Mouse (Mus musculus) brown adipose tissue, adult 24 weeks (tissue): ENCODE data around the gene Txndc11. TPM values are rescaled to one million over a fixed set of nuclear protein-coding genes. Genes with fewer than 3 reads are reported as not detected.
A peak's percentile ranks its signal among the peaks of the same experiment; 100 is the strongest.

ENCODE experiments used
- H3K27ac ChIP-seq: fragments of 200-500 bp; replicated peaks from 2 replicates; pipeline ENCODE4 v1.5.1; 2012; ENCODE audit warnings: low read depth, mild to moderate bottlenecking, low read length
- H3K4me1 ChIP-seq: fragments of 200-500 bp; 2 replicates; pipeline ENCODE4 v1.6.1; 2012; ENCODE audit warnings: low read length, mixed read lengths; ENCODE audit not compliant: control insufficient read depth, insufficient read depth, insufficient read length
- H3K4me3 ChIP-seq: fragments of 200-500 bp; 2 replicates; pipeline ENCODE4 v1.5.1; 2012; ENCODE audit warnings: low read depth, mild to moderate bottlenecking, low read length, moderate library complexity; ENCODE audit not compliant: insufficient read depth
- polyA plus RNA-seq: library from polyadenylated mRNA; stranded (reverse); fragments of >200 nt; gene quantifications from 2 replicates; pipeline ENCODE4 v1.2.4, GENCODE M21; 2012; ENCODE audit not compliant: missing spikeins, insufficient read depth, insufficient read length

The Txndc11 gene
- polyA plus RNA-seq, 1 experiment = 12.6 TPM

DNA sequence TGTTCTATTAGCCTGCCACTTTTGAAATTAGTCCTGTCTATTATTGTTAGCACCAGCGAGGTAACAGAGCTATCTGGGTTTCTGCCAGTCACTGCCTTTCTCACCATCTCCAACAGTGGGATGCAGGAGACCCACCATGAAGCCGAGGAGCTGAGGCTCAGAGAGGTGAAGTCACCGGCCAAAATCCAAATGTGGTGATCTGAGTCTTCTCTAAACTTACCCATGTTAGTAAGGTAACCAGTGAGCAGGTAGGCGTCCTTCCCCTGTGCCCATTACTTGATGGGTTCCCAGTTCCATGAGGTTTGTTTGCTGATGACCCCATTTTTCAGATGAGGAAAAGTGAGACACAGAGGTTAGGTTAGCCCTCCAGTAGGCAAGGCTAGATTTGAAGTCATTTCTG is 70.1 kb downstream of the Txndc11 start:
- H3K4me1 ChIP-seq = peaks cover 27% of the 10 kb centered on the region
- no peak overlapping the region for H3K27ac ChIP-seq
- no peak overlapping the region for H3K4me3 ChIP-seq

DNA sequence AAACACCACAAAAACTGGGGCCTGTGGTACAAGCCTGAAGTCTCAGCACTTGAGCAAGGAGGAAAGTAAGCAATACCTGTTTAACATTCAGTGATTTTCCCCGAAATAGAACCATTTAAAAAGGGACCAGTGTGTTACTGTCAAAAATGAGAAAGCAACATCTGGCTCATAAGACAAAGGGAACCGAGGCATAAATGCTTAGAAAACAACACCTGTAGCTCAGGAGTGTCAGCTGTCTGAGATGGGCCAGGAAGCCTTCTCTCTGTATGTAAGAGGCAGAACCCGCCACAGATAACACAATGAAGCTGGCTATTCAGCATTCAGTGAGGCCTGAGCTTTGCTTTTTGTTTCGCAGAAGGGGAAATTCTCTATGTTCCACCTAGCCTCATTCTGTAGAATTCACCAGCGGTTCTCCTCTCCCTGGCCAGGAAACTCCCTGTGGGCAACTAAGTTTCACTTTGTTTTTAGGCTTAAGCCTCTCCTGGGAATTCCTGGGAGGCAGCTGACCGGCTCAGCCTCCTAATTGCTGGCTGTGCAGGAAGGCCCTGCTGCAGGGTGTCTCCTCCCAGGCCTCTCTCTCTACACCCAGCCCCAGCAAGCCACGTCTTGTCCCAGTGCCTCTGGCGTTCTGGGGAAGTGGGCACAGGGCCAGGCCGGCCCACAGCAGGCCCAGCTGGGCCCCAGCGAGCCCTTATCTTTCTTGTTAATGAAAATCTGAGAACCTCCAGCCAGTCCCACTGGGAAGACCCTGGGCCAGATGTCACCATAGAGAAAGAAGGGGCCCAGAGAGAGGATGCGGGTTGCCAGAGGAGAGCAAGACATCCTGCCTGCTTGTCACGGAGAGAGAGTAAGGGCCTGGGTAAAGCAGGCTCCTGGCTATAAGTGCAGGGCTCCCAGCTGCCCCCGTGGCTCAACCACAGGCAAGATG is 71.4 kb downstream of the Txndc11 start:
- Histone ChIP-seq H3K4me3 (peak overlapping the region; percentile 23), H3K27ac (peak overlapping the region; percentile 86), H3K4me1 (peaks cover 17% of the 10 kb centered on the region)

DNA sequence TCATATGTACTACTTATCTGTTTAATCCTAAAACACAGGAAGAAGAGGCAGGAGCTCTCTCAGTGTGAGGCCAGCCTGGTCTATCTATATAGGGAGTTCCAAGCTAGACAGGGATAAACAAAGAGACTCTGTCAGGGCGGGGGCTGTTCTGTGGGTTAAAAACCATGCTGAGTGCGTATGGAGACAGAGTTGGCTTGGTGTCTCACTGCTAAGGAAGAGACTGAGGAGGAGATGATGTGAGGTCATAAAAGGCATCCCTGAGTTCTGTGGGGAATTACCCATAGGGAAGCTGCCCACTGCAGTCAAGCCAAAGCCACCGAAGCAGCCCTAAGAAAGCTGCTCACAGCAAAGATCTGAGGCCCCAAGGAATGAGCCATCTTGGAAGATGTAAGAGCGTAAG is 73.8 kb downstream of the Txndc11 start, which contains the start of gene Snn:
TSS of gene Snn (plus strand) at position 301 of the 400 bp plus-strand sequence.
- no peak within 1 kb of the TSS for H3K4me3 ChIP-seq
- H3K4me1 ChIP-seq = peaks cover 15% of the 10 kb centered on the region
- no peak within 1 kb of the TSS for H3K27ac ChIP-seq

DNA sequence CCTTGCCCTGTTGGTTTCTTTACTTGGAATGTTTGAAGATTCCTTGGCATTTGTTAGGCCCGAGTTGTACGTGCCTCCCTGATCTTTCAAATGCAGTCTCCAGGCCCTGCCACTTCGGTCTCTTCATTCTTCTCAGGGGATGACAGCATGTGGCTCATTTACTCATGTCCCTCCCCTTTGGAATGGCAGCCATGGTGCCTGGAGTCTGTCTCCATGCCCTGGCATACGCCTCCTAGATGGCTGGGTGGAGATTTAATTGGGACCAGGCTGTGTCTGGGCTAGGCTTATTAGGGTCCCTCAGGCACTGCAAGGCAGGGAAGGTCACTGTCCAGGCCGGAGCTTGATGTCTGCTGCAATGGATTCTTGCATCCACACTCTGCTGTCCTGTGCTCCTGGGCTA is 78.5 kb downstream of the Txndc11 start:
- H3K4me3 ChIP-seq = no peak overlapping the region
- H3K27ac ChIP-seq = no peak overlapping the region
- no peaks in the 10 kb centered on the region for H3K4me1 ChIP-seq

DNA sequence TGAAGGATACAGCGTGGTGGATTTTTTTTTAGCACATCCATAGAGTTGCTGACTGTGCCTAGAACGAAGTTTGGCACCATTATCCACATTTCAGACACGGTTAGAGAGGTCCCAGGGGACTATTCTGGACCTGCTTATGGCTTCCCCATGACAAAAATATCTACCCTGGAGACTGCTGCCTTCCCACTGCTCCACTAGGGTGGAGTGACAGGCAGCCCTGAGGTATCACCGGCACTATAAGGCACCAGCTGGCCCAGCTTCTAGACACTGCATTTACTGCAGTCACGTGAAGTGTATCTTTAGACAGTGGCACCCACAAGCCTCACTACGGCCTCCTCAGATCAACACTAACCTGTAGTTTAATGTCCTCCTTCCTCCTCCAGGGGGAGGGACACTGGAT is 79.6 kb downstream of the Txndc11 start:
- H3K4me3 ChIP-seq = no peak overlapping the region
- no peak overlapping the region for H3K27ac ChIP-seq
- no peaks in the 10 kb centered on the region for H3K4me1 ChIP-seq

DNA sequence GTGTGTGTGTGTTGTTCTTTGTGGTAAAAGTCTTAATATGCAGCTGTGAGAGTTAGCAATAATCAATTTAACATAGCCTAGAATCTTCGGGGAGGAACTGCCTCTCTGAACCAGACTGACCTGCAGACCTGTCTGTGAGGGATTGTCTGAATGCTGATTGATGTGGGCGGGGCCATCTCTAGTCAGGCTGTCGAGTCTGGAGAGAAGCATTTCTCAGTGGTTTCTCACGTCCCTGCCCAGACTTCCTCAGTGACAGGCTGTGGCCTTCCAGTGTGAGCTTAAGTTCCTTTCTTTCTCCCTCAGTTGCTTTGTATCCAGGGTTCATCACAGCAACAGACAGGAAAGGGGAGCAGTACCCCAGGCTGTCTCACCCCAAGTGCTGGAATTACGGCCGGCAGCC is 80.0 kb downstream of the Txndc11 start:
- peaks cover 2% of the 10 kb centered on the region; the same call in 1 of the 2 replicates for H3K4me1 ChIP-seq
- no peak overlapping the region for H3K27ac ChIP-seq
- H3K4me3 ChIP-seq = no peak overlapping the region

DNA sequence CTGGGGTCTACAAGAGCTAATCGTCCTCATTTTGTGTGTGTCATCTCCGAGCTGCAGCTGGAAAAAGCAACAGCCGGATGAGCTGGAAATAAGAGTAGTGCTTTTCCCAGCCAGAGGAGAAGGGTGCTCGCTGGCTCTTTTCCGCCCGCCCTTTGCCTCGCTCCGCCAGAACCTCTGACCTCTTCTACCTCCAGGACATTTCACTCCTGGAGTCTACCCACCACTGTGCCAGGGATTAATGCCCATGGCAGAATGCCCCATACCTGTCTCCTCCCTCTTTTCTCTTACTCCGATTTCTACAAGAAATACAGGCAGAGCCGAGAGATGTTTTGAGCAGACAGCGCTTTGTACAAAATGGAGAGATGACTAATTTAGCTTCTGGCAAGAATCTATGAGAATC is 83.3 kb downstream of the Txndc11 start:
- peaks cover 15% of the 10 kb centered on the region for H3K4me1 ChIP-seq
- no peak overlapping the region for H3K4me3 ChIP-seq
- no peak overlapping the region for H3K27ac ChIP-seq

DNA sequence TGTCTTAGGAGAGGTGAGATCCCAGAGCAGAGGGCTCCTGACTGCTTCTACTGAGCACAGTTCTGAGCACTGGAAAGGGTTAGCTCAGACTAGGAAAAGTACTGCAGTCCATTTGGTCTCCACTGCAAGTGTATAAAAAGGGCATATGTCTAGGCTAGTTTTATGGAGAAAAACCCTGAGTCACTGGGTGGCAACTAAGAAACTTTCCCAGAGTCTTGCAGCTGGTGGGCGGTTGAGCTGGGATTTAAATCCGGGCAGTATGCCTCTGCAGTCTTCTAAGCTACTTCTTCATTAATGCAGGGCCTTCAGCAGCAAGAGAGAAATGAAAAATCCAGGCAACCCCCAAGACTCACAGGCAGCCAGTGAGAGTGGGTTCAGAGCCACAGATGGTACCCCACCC is 84.2 kb downstream of the Txndc11 start:
- Histone ChIP-seq H3K4me3 (no peak overlapping the region), H3K4me1 (peaks cover 15% of the 10 kb centered on the region), H3K27ac (no peak overlapping the region)

DNA sequence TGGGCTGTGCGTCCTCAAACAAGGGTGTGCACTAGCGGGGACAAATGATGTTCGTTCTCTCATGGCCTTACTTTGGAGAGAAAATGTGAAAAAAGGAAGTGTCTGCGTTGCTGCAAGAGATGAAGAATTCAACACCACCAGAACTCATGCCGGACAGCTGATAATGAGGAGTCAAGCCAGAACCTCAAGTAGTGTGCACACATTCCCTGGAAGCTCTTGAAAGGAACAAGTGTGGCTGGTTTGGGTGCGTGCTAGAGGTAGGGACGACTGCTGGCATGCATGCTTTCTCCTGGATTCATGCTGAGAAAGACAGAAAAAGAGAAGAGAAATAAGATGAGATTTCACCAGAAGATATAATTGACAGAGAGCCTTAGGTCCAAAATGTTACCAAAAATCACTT is 87.3 kb downstream of the Txndc11 start:
- Histone ChIP-seq H3K4me1 (peaks cover 17% of the 10 kb centered on the region), H3K4me3 (no peak overlapping the region), H3K27ac (peak overlapping the region; percentile 59; the same call in 1 of the 2 replicates)

DNA sequence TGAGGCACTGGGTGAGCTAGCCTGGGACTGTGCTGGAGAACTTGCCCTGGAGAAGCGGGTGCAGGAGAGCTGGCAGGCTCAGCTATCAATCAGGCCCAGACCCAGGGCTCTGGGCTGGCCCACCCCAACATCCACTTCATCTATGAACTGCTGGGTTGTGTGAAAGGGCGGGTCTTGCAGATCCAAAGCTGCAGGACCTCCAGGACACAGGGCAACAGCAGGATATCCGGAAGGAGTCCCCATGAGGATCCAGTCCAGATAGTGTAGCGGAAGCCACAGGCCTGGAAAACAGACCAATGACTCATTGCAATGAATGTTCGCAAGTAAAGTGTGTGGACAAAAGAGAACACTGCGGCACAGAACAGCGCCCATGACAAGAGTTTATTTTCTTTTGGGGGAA is 88.0 kb downstream of the Txndc11 start:
- Histone ChIP-seq H3K4me1 (peaks cover 17% of the 10 kb centered on the region), H3K27ac (peak overlapping the region; percentile 69), H3K4me3 (no peak overlapping the region)

DNA sequence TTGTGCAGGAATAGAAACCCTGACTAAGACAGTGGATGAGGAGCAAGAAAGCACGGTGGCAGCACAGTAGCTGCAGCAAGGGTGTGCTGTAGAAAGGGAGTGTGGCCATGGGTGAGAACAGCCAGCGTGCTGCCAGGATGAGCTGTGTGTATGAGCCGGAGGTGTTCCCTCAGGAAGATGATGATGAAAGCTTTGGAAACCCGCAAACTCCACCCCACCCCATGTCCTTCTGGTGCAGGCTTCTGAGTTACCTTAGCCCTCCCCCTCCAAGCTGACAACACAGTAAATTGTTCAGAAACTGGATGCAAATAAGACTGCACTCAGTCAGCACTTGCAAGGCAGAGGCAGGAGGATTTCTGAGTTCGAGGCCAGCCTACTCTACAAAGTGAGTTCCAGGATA is 91.2 kb downstream of the Txndc11 start:
- no peak overlapping the region for H3K4me3 ChIP-seq
- no peak overlapping the region for H3K27ac ChIP-seq
- H3K4me1 ChIP-seq = peaks cover 14% of the 10 kb centered on the region

DNA sequence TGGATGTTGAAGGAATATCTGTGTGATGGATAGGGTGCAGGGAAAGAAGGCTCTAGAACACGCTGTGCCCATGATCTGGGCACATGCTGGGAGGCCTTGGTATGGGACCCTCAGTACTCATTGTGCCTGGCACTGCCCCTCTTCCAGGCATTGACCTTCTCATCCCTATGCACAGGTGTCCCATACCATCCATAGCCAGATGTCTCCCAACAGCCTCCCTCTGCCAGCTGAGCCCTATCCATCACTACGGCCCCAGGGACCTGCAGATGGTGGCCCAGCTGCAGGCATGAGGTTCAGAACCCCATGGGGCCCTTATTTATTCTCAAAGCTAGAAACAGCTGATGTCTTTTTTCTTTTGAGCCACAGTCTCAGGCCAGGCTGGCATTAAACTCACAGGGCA is 93.8 kb downstream of the Txndc11 start:
- H3K4me1 ChIP-seq = peaks cover 2% of the 10 kb centered on the region
- H3K27ac ChIP-seq = no peak overlapping the region
- no peak overlapping the region for H3K4me3 ChIP-seq

DNA sequence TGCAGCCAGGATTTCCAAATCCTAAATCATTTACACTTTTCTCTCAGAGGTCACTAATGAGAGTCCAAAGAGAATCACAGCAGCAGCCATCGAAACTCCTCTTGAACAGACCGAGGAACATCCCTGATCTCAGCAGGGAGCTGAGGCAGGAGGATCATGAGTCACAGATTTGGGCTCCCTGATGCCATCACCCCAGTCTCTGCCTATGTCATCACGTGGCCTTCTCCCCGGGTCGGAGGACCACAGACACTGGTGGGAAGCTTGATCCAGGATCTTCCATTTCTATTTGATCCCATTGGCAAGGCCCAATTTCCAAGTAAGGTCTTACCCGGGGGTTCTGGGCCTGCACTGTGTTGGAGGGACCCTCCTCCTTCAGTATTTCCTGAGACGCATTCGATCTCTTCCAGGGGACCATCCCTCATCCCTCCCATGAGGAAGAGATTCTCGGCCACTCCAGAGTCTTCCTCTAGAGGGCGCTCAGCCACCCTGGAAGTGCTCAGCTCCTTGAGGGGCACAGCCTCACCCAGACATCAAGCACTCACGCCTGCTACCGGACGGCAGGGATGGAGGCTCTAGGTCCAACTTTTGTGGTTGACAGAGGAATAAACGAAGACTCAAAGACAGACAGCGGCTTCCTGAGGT is 98.5 kb downstream of the Txndc11 start:
- H3K27ac ChIP-seq = no peak overlapping the region
- H3K4me1 ChIP-seq = no peaks in the 10 kb centered on the region
- no peak overlapping the region for H3K4me3 ChIP-seq

DNA sequence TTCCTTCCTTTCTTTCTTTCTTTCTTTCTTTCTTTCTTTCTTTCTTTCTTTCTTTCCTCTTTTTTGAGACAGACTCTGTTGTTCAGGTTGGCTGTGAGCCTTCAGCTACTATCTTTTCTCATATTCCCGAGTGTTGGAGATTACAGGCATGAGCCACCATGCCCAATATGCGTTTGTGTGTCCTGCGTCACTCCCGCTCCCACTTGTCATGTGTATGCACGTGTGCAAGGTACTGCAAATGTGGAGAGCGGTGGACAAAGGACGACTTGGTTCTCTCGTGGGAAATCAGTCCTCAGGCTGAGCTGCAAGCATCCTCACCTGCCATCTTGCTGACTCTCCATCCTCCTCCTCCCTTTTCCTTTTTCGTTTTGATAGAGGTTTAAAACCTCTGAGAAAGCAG is 99.2 kb downstream of the Txndc11 start:
- no peak overlapping the region for H3K27ac ChIP-seq
- H3K4me1 ChIP-seq = no peaks in the 10 kb centered on the region
- no peak overlapping the region for H3K4me3 ChIP-seq

DNA sequence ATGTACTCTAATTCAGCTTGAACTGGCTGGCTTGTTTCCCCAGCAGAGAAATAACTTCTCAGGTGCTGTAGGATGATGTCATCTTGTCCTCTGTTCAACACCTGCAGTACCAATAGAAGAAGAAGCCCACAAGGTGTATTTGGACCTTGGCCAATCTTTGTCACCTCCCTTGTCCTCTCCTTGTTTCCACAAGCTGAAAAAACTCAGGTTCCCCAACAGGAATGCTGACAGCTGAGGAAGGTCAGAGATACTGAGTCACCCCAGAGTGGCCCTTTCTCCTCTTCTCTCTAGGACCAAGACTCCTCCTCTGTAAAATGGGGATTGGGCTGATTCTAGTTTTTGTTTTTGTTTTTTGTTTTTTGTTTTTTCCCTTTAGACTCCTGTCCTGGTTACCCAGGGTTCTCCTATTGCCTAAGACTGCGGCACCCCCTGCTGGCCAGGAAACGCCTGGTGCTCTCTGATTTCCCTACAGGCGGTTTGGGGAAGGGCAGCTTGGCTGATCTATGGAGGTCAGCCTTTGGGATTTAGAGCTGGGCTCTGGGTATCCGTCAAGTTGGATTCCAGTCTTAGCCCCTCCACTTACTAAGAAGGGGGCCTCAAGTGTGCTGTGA is 100.2 kb downstream of the Txndc11 start:
- no peak overlapping the region for H3K4me3 ChIP-seq
- H3K27ac ChIP-seq = no peak overlapping the region
- H3K4me1 ChIP-seq = no peaks in the 10 kb centered on the region
